Mouse (Mus musculus) common myeloid progenitor, adult 5-6 weeks (primary cell): Measurements from ENCODE around the gene Psmb2. TPM values are rescaled to one million over a fixed set of nuclear protein-coding genes. Genes with fewer than 3 reads are reported as not detected.

Source experiments
- ATAC-seq: replicated peaks from 2 replicates; pipeline ENCODE4 v1.8.0; 2016; ENCODE audit warnings: low read depth, mild to moderate bottlenecking, moderate TSS enrichment, inconsistent platforms; ENCODE audit not compliant: poor library complexity, severe bottlenecking
- total RNA-seq: library from RNA; stranded (forward); fragments of 200-1000, 187-1606 nt; gene quantifications from 2 replicates; pipeline ENCODE4 v1.2.3, GENCODE M21; 2017

Gene Psmb2
- total RNA-seq, 1 experiment from 2014 or later = 134 TPM

GRCm38 (mm10) chr4:126706630-126707438 is 29.4 kb downstream of the Psmb2 start:
- no peak for ATAC-seq

GRCm38 (mm10) chr4:126707439-126707826 is 30.0 kb downstream of the Psmb2 start:
- no peak for ATAC-seq

GRCm38 (mm10) chr4:126732111-126732510 is 54.7 kb downstream of the Psmb2 start:
- no peak for ATAC-seq

GRCm38 (mm10) chr4:126732531-126733380 is 55.3 kb downstream of the Psmb2 start:
- ATAC-seq = no peak

GRCm38 (mm10) chr4:126734001-126734603 is 56.7 kb downstream of the Psmb2 start:
- no peak for ATAC-seq

GRCm38 (mm10) chr4:126734700-126735381 is 57.4 kb downstream of the Psmb2 start:
- ATAC-seq = no peak

- peak; percentile 23 for ATAC-seq
Measured at GRCm38 (mm10) chr4:126735382-126736000, 58.1 kb downstream of the Psmb2 start.

GRCm38 (mm10) chr4:126736001-126736414 is 58.6 kb downstream of the Psmb2 start, which contains the start of gene Tfap2e:
Tfap2e (minus strand) TSS chr4:126736240.
- ATAC-seq = peak; percentile 67

- no peak for ATAC-seq
Measured at GRCm38 (mm10) chr4:126739966-126740676, 62.7 kb downstream of the Psmb2 start.

GRCm38 (mm10) chr4:126741448-126741847 is 64.0 kb downstream of the Psmb2 start:
- ATAC-seq = peak; percentile 88

GRCm38 (mm10) chr4:126742976-126743375 is 65.5 kb downstream of the Psmb2 start:
- no peak for ATAC-seq

GRCm38 (mm10) chr4:126743713-126744112 is 66.3 kb downstream of the Psmb2 start:
- ATAC-seq = no peak

- ATAC-seq = no peak
Measured at GRCm38 (mm10) chr4:126744831-126745230, 67.4 kb downstream of the Psmb2 start.

GRCm38 (mm10) chr4:126745506-126746193 is 68.2 kb downstream of the Psmb2 start:
- ATAC-seq = peak; percentile 52

GRCm38 (mm10) chr4:126746194-126746840 is 68.9 kb downstream of the Psmb2 start:
- no peak for ATAC-seq

- no peak for ATAC-seq
Measured at GRCm38 (mm10) chr4:126748381-126748780, 71.0 kb downstream of the Psmb2 start.

GRCm38 (mm10) chr4:126749553-126749952 is 72.1 kb downstream of the Psmb2 start:
- ATAC-seq = no peak
